Mouse (Mus musculus): ENCODE measurements at regions not wholly inside any gene's neighbourhood (a gene's known extent, or its start where the extent isn't known, plus 50 kb on each side); places are given as distances from the start of the nearest gene placed in this dataset.

GRCm38 (mm10) chr3:148658368-148658767 is 332.0 kb downstream of the Adgrl2 start:
- no peak for DNase-seq

DNA sequence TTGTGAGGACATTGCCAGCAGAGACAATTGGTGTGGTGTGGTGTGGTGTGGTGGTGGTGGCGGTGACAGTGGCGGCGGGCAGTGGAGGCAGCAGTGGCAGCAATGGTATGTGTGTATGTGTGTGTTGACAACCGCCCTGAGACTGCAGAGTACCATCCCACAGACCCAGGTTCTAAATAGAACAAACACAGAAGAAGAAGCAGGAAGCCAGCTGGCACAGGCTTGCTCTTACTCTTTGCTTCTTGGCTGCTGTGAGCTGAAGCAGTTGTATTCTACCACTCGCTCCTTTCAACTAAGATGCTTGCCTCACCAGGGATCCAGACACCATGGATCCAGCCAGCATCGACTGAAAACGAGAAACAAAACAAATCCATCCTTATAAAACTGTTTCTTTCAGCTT is 334.2 kb downstream of the Adgrl2 start:
- no peak for DNase-seq

- no peak for DNase-seq
These were observed 340.1 kb downstream of the Adgrl2 start for GRCm38 (mm10) chr3:148650241-148650640.

DNA sequence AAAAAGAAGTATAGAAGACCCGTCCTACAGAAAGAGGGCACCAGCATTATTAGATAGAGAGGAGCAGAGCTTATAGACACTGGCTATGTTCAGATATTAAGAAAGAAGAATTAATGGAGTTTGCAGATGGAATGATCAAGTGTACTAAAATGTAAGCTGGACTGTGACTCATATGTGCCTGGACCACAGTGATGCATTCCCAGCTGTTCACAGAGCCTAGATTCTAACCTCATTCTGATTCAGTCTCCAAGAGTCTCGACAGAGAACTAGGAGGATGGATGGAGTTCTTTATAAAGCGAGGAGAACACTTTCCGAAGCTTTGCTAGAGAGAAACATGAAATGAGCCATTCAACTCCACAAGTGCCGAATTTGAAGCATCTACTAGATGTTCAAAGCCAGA is 345.4 kb downstream of the Adgrl2 start:
- no peak for DNase-seq

DNA sequence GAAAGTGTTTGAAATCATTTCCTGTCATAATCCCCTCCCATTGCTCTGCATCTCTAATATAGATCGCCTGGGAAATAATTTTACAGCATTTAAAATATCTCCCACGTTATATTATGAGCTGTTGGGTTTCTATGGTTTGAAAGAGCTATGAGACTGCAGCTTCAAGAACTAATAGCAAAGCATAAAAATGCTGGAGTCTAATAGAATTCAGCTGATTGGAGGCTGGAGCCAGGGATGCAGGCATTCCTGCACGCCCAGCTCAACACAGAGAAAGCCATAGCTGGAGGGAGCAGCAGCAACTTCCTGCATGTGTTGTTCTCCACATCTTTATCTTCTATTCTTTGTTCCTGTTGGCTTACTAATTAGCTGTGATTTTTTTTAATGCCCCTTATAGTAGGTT is 348.8 kb downstream of the Adgrl2 start:
- DNase-seq, result no peak

GRCm38 (mm10) chr3:148640680-148641101 is 349.7 kb downstream of the Adgrl2 start:
- DNase-seq, result peak; percentile 66

- no peak for DNase-seq
These were observed 355.3 kb downstream of the Adgrl2 start for GRCm38 (mm10) chr3:148635101-148635500.

GRCm38 (mm10) chr3:148634352-148634751 is 356.0 kb downstream of the Adgrl2 start:
- no peak for DNase-seq

- DNase-seq, result peak; percentile 24
These were observed 357.1 kb downstream of the Adgrl2 start for GRCm38 (mm10) chr3:148633291-148633690.

- DNase-seq, result no peak
These were observed 357.9 kb downstream of the Adgrl2 start for GRCm38 (mm10) chr3:148632449-148632848.

- no peak for DNase-seq
These were observed 358.8 kb downstream of the Adgrl2 start for GRCm38 (mm10) chr3:148631415-148632192.

- no peak for DNase-seq
These were observed 359.5 kb downstream of the Adgrl2 start for GRCm38 (mm10) chr3:148630865-148631264.

DNA sequence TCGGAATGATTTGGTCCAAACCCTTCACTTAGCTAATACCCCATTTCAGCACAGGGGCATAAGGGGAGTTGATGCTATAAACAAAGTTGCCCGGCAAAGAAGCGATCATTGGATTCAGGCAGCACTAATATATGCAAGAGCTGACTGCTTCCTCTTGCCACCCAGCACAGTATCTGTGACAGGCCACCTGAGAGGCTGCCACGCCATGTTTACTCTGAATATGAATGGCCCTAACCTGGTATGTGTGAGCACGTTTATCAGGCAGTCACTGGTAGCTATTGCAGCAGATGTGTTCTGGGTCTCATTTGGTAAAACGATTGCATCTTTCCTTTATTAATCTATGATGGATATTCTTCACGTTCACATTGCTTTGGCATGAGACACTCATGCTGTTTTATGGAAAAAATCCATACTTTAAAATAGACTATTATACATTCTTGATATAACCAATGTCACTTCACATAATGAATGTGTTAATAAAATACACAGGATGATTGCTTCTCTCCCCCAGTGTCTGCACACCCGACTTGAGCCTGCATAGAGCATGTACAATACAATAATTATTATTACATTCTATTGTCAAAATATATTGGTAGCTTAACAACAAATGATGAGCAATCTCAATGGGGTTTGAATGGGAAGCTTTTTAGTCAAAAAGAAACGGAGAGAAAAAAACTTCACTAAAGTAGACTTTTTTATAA is 375.2 kb downstream of the Adgrl2 start:
- no peak for DNase-seq

DNA sequence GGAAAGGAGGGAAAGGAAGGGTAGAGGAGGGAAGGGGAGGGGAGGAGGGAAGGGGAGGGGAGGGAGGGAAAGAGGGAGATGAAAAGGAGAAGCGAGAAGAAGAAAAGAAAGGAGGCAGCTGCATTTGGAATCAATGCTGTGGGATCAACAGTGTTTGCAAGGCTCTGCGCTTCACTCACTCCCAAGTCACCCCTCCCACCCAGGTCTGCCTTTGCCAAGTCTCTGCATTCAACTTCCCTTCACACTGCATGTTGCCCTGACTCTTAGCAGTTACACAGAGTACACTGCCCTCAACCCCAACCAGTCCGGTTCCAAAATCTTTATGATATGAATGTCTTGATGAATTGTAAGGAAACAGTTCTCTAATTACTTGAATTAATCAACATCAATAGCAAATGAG is 376.9 kb downstream of the Adgrl2 start:
- DNase-seq, result no peak

- DNase-seq, result no peak
These were observed 387.1 kb downstream of the Adgrl2 start for GRCm38 (mm10) chr3:148603276-148603675.

GRCm38 (mm10) chr3:148602730-148603255 is 387.6 kb downstream of the Adgrl2 start:
- DNase-seq, result no peak

DNA sequence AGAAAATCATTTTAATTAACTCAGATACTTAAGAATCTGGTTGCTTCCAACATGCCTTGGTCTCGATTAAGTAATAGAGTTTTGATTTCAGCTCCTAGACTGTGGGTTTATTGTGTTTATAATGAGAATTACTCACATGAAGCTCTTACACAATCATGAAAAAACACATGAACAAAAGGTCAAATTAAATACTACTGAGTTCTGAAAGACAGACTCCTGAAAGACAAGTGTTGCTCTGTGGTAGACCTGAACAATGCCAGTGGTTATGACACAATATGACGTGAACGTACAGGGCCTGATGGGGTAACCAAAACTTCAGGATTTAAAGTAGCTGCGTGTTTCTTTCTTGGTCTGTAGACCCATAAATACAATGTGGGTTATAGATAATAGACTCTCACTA is 394.8 kb downstream of the Adgrl2 start:
- no peak for DNase-seq

- no peak for DNase-seq
These were observed 400.8 kb downstream of the Adgrl2 start for GRCm38 (mm10) chr3:148589556-148589955.

DNA sequence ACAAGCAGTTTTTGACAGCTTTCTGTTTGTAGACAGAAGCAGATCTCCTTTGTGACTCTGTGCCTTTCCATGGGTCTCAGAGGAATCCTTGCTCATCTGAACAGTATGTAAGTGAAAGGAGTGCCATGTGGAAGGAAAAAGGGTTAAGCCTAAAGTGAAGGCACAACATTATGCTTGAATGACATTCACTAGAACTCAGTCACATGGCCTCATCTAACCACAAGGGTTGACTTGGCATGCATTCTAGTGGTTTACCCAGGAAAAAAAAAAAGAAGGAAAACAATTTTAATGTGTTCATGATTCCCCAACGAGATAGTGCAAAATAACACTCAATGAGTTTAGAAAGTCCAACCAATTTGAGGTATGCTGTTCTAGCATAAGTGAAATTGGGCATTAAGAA is 414.6 kb downstream of the Adgrl2 start:
- no peak for DNase-seq

- no peak for DNase-seq
These were observed 417.9 kb downstream of the Adgrl2 start for GRCm38 (mm10) chr3:148572493-148572892.

GRCm38 (mm10) chr3:148564716-148565115 is 425.6 kb downstream of the Adgrl2 start:
- DNase-seq, result no peak

DNA sequence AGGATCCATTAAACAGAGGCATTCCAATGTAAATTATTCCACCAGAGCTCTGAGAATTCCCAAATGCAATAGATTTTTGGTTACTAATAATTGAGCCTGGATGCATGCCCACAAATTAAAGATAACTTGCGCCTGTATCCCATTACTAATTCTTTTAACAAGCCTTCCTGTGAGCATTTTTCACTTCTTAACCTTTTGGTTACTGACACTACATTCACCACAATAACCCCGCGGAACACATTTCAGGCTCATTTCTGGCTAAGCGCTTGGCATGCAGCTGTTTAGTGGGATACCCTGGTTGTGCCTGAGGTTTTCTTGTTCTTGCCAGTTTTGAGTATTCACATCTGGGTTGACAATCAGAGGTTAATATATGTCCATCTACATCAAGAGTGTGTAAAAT is 429.1 kb downstream of the Adgrl2 start:
- DNase-seq, result no peak

- DNase-seq, result no peak
These were observed 430.4 kb downstream of the Adgrl2 start for GRCm38 (mm10) chr3:148559752-148560460.
